Mouse (Mus musculus) kidney, postnatal 36 days (tissue): Measurements from ENCODE around the gene Slc12a7.
A peak's percentile ranks its signal among the peaks of the same experiment; 100 is the strongest.
"Not testable (repeated sequence)": the region's sequence is repeated elsewhere in the genome, so short reads cannot be mapped to it uniquely, and the experiment has no call there.

Experiments
- DNase-seq, 2 experiments: peaks; one replicate each; pipeline ENCODE4 v3.0.0; 2021 to 2022; ENCODE audit warnings: mixed read lengths in 2 of 2

Gene Slc12a7

DNA sequence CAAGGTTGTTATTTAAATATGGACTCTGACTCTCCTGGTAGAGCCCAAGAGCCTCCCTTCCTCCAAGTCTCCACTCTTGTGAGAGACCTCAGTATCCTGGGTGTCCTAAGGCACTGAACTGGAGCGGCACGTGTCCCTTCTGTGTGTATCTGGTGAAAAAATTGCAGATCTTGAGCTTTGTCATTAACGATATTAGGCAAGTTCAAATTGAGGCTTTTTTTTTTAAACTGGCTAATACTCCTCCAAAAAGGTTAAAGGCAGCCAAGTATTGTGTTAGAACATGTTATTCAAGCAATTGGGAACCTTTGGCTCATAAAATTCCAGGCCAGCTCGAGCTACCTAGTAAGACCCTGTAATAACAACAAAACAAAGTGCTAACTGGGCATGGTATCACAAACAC lies 12.7 kb upstream of the Slc12a7 start:
- DNase-seq = peak; percentile 53 to 77

DNA sequence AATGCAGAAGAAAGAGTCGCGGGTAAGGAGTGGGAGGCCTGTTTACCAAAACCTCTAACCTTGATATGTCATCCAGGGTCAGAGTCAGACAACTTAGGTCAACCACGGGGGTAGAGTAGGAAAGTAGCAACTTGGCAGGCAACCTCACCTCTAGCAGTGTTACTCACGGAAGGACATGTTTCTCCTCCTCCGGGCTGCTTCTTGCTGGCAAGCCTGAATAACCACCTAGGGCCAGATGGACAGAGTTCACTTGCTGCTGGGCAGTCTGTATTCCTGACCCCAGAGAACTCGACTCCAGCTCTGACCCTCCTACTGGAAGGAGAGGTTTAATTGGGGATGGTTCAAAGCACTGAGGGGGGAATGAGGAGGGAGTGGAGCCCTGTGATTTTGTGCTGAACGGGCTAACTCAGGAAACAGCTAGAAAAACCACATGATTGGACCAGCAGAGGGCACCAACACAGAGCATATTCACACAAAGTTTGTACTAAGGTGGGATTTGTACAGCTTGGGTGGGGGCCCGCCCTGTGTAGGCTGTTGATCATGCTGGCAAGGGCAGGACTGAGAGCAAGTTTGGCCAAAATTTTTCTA lies 9.7 kb upstream of the Slc12a7 start:
- DNase-seq = peak; percentile 82 to 89

DNA sequence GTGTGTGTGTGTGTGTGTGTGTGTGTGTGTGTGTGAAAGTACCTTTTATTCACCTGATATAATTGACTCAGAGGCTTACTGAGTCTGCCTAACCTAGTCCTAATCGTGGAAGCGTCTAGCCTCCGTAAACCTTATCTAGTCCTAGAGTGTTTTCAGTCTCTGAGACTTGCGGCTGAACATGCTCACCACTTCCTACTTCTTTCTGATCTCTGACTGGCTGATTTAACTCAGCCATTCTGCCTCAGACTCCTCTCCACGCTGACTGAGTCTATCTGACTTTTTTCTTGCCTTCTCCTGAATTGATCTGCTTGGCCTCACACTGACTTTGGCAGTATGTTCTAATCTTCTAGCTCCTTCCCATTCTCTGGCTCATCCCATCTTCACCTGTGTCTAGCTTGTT lies 7.6 kb upstream of the Slc12a7 start:
- DNase-seq = no peak

DNA sequence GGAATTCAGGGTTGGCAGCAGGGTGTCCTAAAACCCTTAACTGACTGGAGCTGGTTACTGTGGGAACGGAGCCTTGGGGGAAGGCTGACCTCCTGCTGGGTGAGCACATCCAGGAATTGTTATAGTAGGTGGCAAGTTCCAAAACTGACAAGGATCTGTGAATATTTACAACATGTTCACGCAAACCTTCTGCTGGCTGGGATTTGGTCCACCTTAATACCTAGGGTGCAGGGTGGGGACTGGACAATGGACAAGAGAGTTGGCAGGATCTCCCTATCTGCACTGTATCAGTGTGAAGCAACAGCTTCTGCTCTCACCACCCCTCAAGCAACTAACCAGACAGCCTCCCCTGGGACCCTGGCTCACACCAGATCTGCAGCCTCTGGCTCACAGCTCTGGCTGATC lies 5.3 kb upstream of the Slc12a7 start:
- DNase-seq = peak; percentile 61 to 67

DNA sequence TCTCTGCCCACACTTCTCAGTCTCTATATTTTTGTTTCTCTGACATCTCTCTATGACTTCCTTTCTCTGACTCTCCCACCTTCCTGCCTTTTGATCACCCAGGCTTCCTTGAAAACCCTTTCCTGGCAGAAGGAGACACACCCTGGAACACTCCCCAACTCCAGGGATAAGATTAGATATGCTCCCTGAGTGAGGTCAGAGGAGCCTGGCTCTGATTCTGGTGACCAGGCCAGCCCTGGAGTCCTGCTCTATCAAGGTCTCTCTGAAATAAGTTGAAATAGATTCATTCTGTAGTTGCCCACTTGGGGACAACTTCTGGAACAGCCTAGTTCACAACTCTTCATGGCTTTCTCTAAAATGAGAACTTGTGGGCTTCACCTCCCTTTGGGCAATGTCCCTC lies 4.3 kb upstream of the Slc12a7 start:
- no peak for DNase-seq

DNA sequence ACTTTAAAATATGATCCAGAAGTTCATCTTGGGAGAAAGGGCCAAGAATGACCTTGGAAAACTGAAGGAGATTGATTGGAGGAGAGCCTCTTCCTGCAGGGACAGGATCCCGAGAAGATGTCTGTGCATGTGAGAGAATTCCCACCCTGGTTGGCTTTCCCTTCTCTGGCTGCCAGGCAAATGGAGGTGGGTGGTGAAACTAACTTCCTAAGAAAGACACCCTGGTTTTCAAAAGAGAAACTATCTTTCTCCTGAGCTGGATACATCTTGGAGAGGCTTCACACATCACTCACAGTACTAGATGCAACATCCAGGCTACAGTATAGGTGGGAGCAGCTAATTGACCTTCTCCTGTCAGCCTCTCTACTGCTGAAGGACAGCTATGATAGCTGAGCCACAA lies 2.0 kb upstream of the Slc12a7 start:
- DNase-seq = no peak

DNA sequence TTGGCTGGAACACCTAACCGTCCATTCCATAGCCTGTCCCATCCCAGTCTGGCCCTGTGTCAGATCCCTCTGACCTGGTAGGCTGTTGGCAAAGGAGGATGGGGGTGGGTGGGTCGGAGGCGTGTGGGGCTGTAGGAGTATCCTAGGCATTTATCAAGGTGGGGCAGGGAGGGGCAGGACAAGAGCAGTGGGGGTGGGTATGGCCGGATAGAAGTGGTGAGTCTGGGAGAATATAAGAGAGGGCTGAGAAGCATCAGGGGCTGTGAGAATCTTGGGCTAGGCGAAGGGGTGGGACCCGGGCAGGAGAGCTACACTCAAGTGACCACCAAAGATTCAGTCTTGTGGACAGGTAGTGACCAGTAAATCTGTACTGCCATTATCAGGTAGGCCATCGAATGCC lies 659 bp upstream of the Slc12a7 start:
- DNase-seq = no peak

DNA sequence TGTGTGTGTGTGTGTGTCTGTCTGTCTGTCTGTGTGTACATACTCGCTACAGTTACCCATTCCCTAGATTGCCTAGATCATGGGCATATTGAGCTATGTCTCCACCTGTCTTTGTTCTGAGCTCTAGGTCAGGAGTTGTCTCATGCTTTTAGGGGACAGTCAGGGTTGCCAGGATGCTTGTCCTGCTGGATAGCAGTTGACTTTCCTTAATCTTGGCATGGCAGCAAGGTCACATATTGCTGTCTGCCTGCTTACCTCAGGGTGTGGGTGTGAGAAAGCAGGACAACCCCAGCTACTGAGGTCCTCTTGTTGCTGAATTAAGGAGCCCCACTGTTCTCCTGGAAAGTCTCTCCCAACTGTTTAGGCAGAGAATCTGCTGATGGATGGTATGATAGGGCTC lies 1.5 kb downstream of the Slc12a7 start:
- DNase-seq = no peak

DNA sequence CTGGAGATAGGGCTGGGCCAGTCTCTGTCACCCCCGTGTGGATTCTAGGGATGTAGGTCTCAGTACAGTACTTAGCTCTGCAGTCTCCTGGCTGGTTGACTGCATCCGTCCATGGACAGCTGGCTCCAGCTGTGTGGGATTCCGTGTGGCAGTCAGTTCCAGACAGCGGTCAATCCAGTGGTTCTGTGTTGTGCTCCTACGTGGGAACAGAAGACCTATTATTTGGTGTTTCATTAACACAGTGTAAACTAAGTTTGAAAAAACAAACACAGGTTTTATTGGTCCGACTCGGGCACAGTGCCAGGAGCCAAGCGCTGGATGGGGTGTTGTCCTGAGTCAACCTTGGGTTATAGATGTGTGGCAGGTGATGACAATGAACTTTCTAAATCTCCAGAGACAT lies 2.4 kb downstream of the Slc12a7 start:
- DNase-seq = peak in 1 of 2 experiments; percentile 29

DNA sequence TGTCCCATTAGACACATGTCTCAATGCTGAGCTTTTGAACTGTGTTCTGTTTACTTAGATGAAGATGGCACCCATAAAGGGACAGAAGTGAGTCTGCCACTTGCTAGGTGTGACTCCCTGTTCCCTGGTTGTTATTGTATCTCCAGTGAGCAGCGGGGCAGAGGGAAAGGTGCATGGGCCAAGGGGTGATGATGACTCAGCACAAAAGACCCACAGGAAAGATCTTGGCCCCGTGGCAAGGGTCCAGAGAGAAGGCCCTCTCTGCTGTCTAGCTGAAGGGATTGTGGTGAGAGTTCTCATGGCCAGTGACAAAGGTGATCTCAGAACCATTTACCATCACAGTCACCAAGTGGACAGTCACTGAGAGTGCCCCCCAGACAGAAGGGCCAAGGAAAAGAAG lies 3.0 kb downstream of the Slc12a7 start:
- DNase-seq = no peak

DNA sequence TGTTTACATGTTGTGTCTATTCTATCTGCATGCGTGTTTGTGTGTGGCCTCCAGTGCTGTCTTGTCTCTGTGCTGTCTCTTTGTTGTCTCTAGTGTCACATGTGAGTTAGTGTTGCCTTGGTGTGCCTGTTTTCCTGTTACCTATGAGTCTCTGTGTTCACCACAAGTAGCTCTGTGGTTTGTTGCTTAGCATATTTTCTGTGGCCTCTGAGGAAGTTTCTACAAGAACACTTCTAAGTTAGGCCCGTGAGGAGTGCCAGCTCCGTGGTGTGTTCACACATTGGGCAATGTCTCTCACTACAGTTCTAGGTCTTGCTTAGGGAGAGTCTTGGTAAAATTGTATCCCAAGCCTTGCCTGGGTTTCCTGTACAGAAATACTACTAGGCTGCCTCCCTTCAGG lies 4.0 kb downstream of the Slc12a7 start:
- DNase-seq = no peak

DNA sequence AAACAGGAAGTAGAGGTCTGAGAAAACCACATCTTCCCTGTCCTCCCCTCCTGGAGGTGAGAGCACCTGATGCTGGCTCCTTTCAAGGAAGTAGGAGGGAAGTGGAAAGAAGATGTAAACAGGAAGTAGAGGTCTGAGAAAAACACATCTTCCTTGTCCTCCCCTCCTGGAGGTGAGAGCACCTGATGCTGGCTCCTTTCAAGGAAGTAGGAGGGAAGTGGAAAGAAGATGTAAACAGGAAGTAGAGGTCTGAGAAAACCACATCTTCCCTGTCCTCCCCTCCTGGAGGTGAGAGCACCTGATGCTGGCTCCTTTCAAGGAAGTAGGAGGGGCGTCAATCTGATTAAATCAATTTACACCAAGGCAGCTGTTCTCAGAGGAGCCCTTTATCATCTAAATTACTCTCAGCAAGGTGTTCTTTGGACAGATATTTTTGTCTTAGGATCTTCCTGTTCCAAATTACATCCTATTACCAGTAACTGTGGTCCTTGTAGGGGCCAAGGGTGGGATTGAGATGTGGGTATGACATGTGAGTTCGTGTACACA lies 7.6 kb downstream of the Slc12a7 start:
- DNase-seq = not testable (repeated sequence)

DNA sequence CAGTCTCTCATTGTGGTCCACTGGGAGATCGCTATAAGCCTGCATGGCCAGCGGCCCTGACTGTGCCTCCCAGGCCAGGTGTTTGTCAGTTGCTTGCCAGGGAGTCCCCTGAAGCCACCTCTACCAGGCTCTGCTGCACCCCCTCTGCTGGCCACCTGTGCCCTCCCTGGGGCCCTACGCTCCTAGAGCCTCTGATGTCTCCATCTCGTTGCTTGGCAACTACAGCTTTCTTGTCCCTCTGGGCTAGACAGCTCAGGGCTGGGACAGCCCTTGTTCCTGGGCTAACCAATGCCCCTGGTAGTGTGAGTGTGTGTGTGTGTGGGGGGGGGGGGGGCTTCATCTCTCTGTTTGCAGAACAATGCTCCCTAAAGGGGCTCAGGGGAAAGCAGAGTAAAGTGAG lies 10.1 kb downstream of the Slc12a7 start:
- DNase-seq = no peak

DNA sequence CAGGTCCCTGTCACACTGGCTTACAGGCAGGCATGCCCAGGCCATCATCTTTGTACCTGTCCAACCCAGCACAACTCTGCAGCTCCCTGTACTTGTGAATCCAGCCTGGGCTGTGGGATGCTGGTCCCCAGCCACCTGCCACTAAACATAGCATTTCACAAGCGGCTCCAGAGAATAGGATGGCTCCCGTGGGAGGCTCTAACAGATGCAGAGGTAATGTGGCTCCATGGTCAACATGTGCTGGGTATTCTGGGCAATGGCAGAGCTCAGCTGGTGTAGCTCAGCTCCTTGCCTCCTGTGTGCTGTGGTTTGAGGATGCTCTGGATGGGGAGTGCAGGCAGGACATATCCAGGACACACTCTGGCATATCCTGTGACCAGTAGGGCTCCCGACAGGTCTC lies 10.8 kb downstream of the Slc12a7 start:
- no peak for DNase-seq

DNA sequence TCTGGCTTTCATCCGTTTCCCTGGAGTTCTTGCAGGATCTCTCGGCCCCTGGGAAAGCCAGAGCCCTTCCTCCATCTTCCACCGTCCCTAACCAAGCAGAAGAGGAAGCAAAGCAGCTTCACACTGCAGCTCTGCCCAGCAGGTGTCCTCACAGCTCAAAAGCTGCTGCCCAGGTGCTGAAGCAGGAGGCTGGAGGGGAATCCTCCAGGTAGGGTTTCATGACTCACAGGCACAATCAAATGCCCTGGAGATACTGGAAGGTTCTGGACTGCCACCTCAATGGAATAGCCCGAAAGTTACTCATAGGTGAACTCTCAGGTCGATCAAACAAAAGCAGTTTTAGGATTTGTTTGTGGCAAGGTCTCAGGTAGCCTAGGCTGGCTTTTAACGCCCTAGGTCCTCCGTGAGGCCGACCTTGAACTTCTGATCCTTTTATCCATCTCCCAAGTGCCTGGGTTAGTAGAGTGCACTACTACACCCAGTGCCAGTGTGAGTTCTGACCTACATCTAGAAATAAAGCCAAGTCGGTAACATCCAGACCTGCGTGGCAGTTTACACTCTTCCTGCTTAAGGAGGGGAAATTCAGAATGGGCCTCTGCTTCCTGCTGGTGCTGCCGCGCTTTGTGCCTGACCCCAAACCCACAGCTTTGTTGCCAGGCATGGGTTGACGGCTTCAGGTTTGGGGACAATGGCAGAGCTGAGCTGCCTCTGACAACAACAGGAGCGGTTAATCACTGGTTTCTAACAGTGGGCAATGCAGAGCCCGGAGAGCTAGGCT lies 16.0 kb downstream of the Slc12a7 start:
- peak; percentile 55 to 80 for DNase-seq

DNA sequence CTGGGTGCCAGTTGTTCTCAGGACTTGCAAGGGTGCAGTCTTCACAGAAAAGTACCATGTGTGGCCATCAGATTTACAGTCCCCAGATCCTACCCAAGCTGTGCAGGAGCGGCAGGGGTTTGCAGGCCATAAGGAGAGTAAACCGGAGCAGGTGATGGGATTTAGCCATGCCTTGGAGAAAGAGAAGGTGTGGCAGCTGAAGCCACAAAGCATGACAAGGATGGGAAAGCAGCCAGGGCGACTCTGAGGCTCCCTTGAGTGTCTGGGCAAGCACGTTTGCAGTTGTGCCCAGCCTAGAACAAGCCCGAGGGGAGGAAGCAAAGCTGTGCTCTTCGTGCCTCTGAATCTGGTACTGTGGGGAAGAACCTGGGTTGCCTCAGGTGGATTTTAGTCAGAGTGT lies 17.5 kb downstream of the Slc12a7 start:
- DNase-seq = peak; percentile 68 to 77

DNA sequence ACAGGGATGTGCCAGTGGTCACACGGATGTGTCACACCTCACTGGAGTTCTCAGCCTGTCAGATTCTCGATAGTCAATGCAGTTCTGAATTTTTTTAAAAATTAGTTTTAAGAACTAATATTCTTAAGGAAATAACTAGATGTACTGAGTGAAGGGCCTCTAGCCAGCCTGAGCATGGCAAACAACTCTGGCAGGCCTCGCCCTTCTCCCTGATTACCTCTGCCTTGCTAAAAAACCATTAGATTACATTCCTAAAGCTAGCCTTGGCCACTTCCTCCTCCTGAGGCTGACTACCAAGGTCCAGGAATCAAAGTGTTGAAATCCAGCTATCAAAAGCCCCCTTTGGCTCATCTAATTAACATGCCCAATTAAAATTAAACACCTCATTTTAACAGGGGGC lies 18.4 kb downstream of the Slc12a7 start:
- DNase-seq = no peak

DNA sequence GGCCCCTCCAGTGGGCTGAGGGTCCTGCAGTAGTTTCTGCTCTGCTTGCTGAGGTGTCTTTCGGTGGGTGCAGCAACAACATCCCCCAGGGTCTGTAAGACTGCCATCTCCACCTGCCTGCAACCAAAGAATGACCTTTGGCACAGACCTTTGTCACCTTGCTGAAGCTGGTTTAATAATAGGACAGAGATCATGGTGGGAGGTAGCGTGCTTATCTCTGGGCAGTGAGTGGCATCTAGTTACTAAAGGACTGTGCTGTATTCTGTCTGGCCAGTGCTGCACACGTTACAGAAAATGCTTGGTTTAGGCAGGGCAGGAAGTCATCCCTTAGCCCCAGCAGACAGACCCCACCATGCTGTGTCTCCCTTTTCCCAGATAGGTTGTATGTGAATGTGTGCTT lies 22.9 kb downstream of the Slc12a7 start:
- DNase-seq = peak; percentile 40 to 50

DNA sequence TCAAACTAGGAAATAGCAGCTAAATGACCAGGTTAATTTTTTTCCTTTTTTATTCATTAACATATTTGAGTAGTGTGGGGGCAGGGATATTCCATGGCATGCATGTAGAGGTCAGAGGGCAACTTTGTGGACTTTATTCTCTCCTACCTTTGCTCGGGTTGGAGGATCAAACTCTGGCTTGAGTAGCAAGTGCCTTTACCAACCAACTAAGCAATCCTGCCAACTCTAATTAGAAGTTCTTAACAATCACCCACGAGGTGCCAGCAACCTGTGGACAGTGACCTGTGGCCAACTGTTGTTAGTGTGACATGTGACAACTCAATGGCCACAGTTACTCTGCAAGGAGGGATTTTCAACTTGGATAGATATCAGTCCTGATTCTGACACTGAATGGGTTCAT lies 24.0 kb downstream of the Slc12a7 start:
- DNase-seq = peak; percentile 61 to 84

DNA sequence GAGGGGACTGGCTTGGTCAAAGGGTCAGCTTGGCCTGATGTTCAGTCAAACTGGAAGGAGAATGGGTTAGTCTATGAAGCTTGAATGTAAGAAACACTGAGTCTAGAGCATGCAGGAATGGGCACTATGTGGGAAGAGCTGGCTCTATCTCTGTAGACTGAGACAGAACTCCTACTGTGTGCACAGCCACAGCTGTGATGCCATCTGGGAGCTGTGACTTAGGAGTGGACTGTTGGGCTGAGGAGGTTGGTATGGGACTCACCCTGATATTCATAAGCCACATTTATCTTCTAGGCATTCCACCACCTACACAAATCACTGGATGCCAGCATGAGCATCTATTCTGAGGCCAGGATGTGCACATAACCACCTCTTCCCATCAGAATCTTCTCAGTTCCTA lies 24.5 kb downstream of the Slc12a7 start:
- DNase-seq = no peak

DNA sequence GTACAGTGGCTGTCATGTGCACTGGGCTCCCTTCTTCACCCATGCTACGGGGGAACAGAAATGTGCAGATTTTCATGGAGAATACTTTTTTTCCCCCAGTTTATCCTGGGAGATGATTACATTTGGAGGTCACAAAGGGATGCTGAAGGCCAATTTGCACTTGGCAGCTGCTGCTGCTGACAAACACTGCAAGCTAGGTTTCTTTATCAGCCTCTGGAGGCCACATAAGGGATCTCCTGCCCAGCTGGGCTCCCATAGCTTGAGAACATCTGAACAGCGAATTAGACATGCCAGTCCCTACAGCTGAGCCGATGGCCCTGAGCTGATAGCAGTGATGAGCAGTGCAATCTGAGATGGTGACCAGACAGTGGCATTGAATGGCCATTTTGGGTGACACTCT lies 26.7 kb downstream of the Slc12a7 start:
- DNase-seq = no peak

DNA sequence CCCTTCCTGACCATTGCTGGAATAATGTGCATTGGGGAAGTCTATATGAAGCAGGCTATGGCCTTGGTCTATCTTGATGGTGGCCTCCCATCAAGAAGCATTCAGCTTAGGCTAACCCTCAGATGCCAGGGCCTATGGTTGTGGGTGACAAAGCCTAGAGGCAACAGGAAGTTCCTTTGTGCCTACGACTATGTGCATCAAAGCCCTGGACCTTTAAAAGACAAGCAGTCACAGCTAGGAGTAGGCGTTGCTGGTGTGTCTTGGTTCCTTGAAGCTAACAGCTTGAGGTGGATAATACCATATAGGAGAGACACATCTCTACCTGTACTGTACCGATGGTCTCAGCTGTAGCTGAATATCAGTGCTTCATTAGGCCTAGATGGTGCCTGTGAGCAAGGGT lies 27.2 kb downstream of the Slc12a7 start:
- DNase-seq = no peak

DNA sequence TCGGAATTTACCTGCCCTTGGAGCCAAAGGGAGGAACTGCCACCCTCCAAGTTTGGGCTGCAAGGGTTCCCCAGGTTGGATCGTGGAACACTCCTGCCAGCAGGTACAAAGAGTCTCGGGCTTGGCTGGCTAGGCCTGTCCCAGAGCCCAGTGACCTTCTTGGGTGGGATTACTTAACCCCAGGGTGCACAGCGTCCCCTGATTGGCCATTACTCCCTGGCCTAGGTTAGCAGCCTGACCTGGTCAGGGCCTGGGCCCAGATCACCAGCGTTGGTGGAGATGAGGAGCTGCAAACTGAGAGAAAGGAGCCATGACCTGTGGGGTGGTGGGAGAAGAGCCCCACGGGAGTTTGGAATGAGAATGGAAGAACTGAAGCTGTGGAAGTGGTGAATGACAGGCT lies 30.0 kb downstream of the Slc12a7 start:
- DNase-seq = peak in 1 of 2 experiments; percentile 25

DNA sequence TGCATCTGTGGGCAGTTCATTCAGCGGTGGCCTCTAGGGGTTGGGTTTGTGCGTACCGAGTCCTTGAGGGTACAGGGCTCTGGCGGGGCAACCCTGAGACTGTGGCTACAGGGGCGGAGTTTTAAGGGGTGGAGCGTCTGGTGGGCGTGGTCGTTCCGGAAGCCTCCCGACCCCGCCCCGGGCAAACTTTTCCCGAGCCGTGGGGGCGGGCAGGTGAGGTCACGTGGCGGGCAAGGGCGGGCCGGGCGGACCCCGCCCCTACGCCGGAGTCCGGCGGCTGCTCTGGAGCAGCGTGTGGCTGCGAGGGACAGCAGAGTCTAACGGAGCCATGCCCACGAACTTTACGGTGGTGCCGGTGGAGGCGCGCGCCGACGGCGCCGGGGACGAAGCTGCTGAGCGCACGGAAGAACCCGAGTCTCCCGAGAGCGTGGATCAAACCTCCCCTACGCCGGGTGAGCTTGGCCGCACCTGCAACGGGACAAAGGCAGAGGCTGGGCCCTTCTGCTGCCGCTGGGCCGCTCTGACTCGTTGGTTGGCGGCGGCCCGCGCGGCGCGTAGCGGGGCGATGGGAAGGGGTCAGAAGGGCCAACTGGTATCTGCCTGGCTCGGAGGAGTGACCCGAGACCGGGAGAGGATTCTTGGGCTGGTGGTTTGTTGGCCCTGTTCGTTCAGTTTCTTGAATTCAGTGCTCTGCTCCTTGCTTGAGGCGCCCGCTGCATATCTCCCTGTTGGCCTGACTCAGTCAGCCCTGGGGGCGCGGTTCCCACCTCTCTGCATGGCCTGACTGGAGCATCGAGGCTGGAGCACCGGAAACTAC lies 30.8 kb downstream of the Slc12a7 start:
- peak; percentile 96 to 99 for DNase-seq
